Mouse (Mus musculus) gastrocnemius, postnatal 14 days (tissue): Measurements from ENCODE around the gene Ucp3. TPM values are rescaled to one million over a fixed set of nuclear protein-coding genes. Genes with fewer than 3 reads are reported as not detected.

Experiments
- DNase-seq: peaks from one replicate; pipeline ENCODE4 v3.0.0; 2021; ENCODE audit warnings: mixed read lengths
- intact Hi-C: fragments of 180-260 bp; cut with DNase I; formaldehyde crosslinking; loops from one replicate; pipeline ENCODE4 v1.15.1; 2025; ENCODE audit warnings: low total_unique reads
- long read RNA-seq, 2 experiments: library from polyadenylated mRNA; stranded (forward); transcript quantifications; one replicate each; pipeline ENCODE4 v2.0.0; 2021
- total RNA-seq, 2 experiments: library from RNA; stranded (reverse); gene quantifications; 2 replicates each; pipeline ENCODE4 v1.2.3; 2021

The Ucp3 gene
- 100 to 1,000 TPM in 1 of 2 experiments, 10 to 100 TPM in 1; 58.1 to 197 TPM for total RNA-seq
- long read RNA-seq, experiment 1, transcript Ucp3-201 (7 exons, 2,448 nt): major isoform, 114 of 161 reads
- long read RNA-seq, experiment 1, partial matches to known transcripts: 34 of 161 reads
- long read RNA-seq, experiment 1, other reads (novel, unspliced or antisense): 12 of 161 reads
- long read RNA-seq, experiment 2, transcript Ucp3-201 (7 exons, 2,448 nt): major isoform, 94 of 124 reads
- long read RNA-seq, experiment 2, partial matches to known transcripts: 6 of 124 reads
- long read RNA-seq, experiment 2, other reads (novel, unspliced or antisense): 22 of 124 reads

DNA sequence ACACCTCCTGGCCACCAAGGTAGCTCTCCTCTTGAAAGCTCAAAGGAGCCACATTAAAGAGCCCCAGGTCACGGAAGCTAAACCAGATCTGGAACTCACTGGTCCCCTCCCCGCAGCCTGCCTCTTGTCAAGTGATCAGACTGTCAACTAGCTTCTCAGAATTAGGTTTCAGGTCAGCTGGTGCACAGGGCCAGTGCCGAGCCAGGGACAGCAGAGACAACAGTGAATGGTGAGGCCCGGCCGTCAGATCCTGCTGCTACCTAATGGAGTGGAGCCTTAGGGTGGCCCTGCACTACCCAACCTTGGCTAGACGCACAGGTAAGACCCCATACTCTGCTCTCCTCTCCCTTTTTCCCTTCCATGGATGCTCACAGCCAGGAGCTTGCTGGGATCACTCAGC lies at the start of gene Ucp3:
Gene Ucp3 (plus strand): TSS at position 214 of the 400 bp plus-strand sequence.
- DNase-seq: peak; percentile 61
- intact Hi-C loops: no loop called here

- DNase-seq: no peak
These were observed 47.0 kb upstream of the Ucp3 start for GRCm38 (mm10) chr7:100425795-100426194.

GRCm38 (mm10) chr7:100429102-100429501 lies 43.7 kb upstream of the Ucp3 start:
- peak; percentile 58 for DNase-seq
- intact Hi-C loops: no loop called here

More at GRCm38 (mm10) chr7:100425795-100426194, 47.0 kb upstream of the Ucp3 start:
- intact Hi-C loops: no loop called here

GRCm38 (mm10) chr7:100429911-100430310 lies 42.9 kb upstream of the Ucp3 start:
- DNase-seq: no peak
- intact Hi-C loops: no loop called here

GRCm38 (mm10) chr7:100431103-100431502 lies 41.7 kb upstream of the Ucp3 start:
- DNase-seq: peak; percentile 37
- intact Hi-C loops: no loop called here

GRCm38 (mm10) chr7:100433295-100433694 lies 39.5 kb upstream of the Ucp3 start:
- intact Hi-C loops: no loop called here
- DNase-seq: no peak

GRCm38 (mm10) chr7:100443728-100444127 lies 29.1 kb upstream of the Ucp3 start:
- DNase-seq: no peak
- intact Hi-C loops: no loop called here

GRCm38 (mm10) chr7:100446271-100446670 lies 26.5 kb upstream of the Ucp3 start:
- intact Hi-C loops: no loop called here
- no peak for DNase-seq

- intact Hi-C loops: no loop called here
- no peak for DNase-seq
These were observed 24.3 kb upstream of the Ucp3 start for GRCm38 (mm10) chr7:100448530-100448929.

GRCm38 (mm10) chr7:100448985-100449384 lies 23.8 kb upstream of the Ucp3 start:
- intact Hi-C loops: no loop called here
- no peak for DNase-seq

GRCm38 (mm10) chr7:100458153-100458552 lies 14.6 kb upstream of the Ucp3 start:
- no peak for DNase-seq
- intact Hi-C loops: no loop called here

DNA sequence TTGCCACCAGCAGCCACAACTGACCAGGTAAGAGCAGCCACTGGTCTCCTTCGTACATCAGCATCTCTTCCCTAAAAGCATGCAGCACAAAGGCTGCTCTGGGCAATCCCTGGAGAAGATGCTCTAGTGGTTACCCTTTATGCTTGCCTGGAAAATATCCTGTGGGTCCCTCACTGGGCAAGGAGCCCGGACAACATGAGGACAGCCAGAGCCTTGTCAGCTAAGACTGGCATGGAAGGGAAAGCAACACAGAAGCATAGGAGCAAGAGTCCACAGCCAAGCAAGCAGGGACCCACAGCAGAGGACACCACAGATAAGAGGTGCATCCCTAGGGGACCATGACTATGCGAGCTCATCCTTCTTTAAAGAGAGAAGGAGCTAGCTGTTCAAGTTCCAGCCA lies 12.9 kb upstream of the Ucp3 start:
- DNase-seq: no peak
- intact Hi-C loops: no loop called here

- intact Hi-C loops: no loop called here
- DNase-seq: peak; percentile 55
These were observed 11.1 kb upstream of the Ucp3 start for GRCm38 (mm10) chr7:100461621-100462151.

- intact Hi-C loops: no loop called here
- DNase-seq: no peak
These were observed 9.6 kb upstream of the Ucp3 start for GRCm38 (mm10) chr7:100463194-100463593.

DNA sequence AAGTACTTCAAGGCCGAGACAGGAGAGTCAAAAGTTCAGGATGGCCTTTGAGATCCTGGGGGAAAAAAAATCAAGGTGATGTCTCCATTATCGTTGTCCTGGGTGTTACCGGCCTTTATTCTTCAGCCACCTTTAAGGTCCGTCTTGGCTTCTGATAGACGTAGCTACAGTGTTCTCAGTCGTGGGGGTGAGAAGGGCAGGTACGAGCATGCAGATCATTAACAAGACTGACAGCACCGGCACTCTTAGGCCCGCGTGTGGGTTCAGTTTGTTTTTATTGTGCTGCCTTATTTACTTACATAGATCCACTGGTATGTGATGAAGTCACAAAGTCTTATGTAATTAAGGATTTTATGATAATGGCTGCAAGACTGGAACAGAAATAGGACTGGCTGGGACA lies 9.0 kb upstream of the Ucp3 start:
- DNase-seq: no peak
- intact Hi-C loops: no loop called here

- no peak for DNase-seq
- intact Hi-C loops: no loop called here
These were observed 8.5 kb upstream of the Ucp3 start for GRCm38 (mm10) chr7:100464248-100464647.

DNA sequence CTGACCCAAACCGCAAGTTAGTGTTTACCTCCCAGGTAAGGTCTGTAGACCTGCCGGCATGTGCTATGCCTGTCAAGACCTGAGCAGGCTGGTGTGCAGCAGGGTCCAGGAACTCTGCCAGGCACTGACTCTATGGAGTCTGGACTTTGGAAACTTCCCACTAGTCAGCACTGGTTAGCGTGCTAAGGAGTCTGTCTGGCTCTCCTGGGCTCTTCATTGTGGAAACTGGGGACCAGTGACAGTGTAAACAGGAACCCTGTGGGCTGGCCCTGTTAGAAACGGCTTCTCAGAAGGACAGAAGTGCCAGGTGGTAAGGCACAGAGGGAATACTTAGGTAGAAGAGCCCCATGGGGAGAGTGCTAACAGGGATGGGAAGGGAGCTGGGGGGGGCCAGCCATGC lies 7.5 kb upstream of the Ucp3 start:
- peak; percentile 38 for DNase-seq
- intact Hi-C loops: no loop called here

- intact Hi-C loops: no loop called here
- peak; percentile 93 for DNase-seq
These were observed 7.0 kb upstream of the Ucp3 start for GRCm38 (mm10) chr7:100465656-100466309.

- intact Hi-C loops: no loop called here
- no peak for DNase-seq
These were observed 5.8 kb upstream of the Ucp3 start for GRCm38 (mm10) chr7:100466781-100467510.

GRCm38 (mm10) chr7:100468761-100469160 lies 4.0 kb upstream of the Ucp3 start:
- no peak for DNase-seq
- intact Hi-C loops: no loop called here
